Mouse (Mus musculus) E14TG2a.4 (cell line): ENCODE measurements at regions not wholly inside any gene's neighbourhood (a gene's known extent, or its start where the extent isn't known, plus 50 kb on each side); places are given as distances from the start of the nearest gene placed in this dataset.

Source experiments
- H3K27me3 ChIP-seq: 2 replicates; pipeline ENCODE4 v1.6.1; 2014; ENCODE audit warnings: low read length, control low read depth; ENCODE audit not compliant: insufficient read depth
- H3K36me3 ChIP-seq: 2 replicates; pipeline ENCODE4 v1.6.1; 2014; ENCODE audit warnings: low read length, control low read depth; ENCODE audit not compliant: insufficient read depth
- H3K4me1 ChIP-seq: replicated peaks from 2 replicates; pipeline ENCODE4 v1.6.1; 2014; ENCODE audit warnings: low read depth, low read length, control low read depth
- H3K4me3 ChIP-seq: replicated peaks from 2 replicates; pipeline ENCODE4 v1.5.1; 2014; ENCODE audit warnings: mild to moderate bottlenecking, low read length
- H3K9me3 ChIP-seq: 2 replicates; pipeline ENCODE4 v1.6.1; 2014; ENCODE audit warnings: low read length, control low read depth
- CTCF ChIP-seq: conservative IDR thresholded peaks from 2 replicates; pipeline ENCODE4 v1.5.1; 2014; ENCODE audit warnings: low read length
- NANOG ChIP-seq: IDR thresholded peaks from 2 replicates; pipeline ENCODE4 v1.6.1; 2014; ENCODE audit warnings: borderline replicate concordance, low read length, mixed read lengths
- POU5F1 ChIP-seq: IDR thresholded peaks from 2 replicates; pipeline ENCODE4 v1.6.1; 2014; ENCODE audit warnings: low read length, borderline replicate concordance

GRCm38 (mm10) chr1:181284301-181285197, 67.9 kb upstream of the Cnih3 start:
- peaks cover 16% of the 10 kb centered on the region for H3K9me3 ChIP-seq
- H3K4me3 ChIP-seq = no peak overlapping the region
- no peaks in the 10 kb centered on the region for H3K4me1 ChIP-seq
- peak; percentile 36 for TF ChIP-seq CTCF
- TF ChIP-seq NANOG = no peak
- H3K27me3 ChIP-seq = no peaks in the 10 kb centered on the region
- H3K36me3 ChIP-seq = no peaks in the 10 kb centered on the region

DNA sequence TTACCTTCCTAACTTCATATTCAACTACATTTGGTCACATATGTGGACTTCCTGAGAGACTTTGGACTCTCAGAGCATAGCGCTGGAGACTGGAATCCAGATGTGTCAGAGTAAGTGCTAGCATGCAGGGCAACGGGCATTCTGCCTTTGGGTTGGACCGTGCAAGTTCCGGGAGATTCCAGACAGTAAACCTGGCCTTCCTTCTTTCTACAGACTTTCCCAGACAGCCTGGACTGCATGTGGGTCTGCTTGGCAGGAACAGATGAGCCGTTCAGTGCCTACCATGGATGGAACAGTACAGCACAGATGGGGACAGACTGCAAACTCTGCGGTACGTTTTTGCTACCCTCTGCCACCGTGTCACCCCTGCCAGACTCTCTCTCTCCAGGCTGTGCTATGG, 66.8 kb upstream of the Cnih3 start:
- no peaks in the 10 kb centered on the region for H3K36me3 ChIP-seq
- H3K27me3 ChIP-seq = no peaks in the 10 kb centered on the region
- TF ChIP-seq NANOG (no peak), CTCF (no peak), POU5F1 (no peak)

GRCm38 (mm10) chr1:181286146-181286545, 66.3 kb upstream of the Cnih3 start:
- TF ChIP-seq CTCF (no peak), POU5F1 (no peak), NANOG (no peak)
- H3K27me3 ChIP-seq = no peaks in the 10 kb centered on the region
- peaks cover under 1% of the 10 kb centered on the region for H3K9me3 ChIP-seq
- no peaks in the 10 kb centered on the region for H3K36me3 ChIP-seq
- peaks cover 4% of the 10 kb centered on the region for H3K4me1 ChIP-seq
- no peak overlapping the region for H3K4me3 ChIP-seq

More for the DNA sequence above, 66.8 kb upstream of the Cnih3 start:
- H3K4me3 ChIP-seq = no peak overlapping the region
- no peaks in the 10 kb centered on the region for H3K4me1 ChIP-seq
- peaks cover 6% of the 10 kb centered on the region for H3K9me3 ChIP-seq

DNA sequence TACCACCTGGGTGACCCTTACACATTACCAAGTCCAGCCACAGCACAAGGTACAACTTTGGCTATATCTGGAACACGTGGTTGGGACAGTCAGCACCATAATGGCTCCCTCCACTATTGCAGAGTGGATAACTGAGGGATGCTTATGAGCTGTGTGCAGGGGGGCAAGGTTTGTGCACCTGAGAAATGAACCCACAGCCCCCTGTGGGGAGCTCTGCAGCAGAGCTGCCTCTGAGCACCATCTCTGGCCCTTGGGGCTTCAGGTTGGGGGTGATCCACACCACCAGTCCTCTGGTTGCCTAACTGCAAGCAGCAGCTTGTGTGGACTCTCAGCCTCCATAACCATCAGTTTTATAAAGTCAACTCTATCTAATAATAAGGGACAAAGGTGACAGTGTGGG, 65.3 kb upstream of the Cnih3 start:
- Histone ChIP-seq H3K4me1 (peaks cover 5% of the 10 kb centered on the region), H3K36me3 (no peaks in the 10 kb centered on the region), H3K9me3 (no peaks in the 10 kb centered on the region), H3K27me3 (no peaks in the 10 kb centered on the region), H3K4me3 (no peak overlapping the region)
- TF ChIP-seq POU5F1 = no peak
- no peak for TF ChIP-seq CTCF
- TF ChIP-seq NANOG = no peak

- no peak overlapping the region for H3K4me3 ChIP-seq
- H3K9me3 ChIP-seq = peaks cover 3% of the 10 kb centered on the region
- no peaks in the 10 kb centered on the region for H3K27me3 ChIP-seq
- no peaks in the 10 kb centered on the region for H3K36me3 ChIP-seq
- peaks cover 5% of the 10 kb centered on the region for H3K4me1 ChIP-seq
- TF ChIP-seq POU5F1 (no peak), CTCF (no peak), NANOG (no peak)
Observed at GRCm38 (mm10) chr1:181289385-181290035, 62.9 kb upstream of the Cnih3 start.

- peaks cover 5% of the 10 kb centered on the region for H3K9me3 ChIP-seq
- no peak overlapping the region for H3K4me3 ChIP-seq
- TF ChIP-seq CTCF = no peak
- no peak for TF ChIP-seq NANOG
- no peak; the same call in 1 of the 2 replicates for TF ChIP-seq POU5F1
- H3K36me3 ChIP-seq = no peaks in the 10 kb centered on the region
- 0 out of 2 replicates have a peak, but pooled peaks cover 1% of the 10 kb centered on the region for H3K27me3 ChIP-seq
- H3K4me1 ChIP-seq = peaks cover 5% of the 10 kb centered on the region
Observed at GRCm38 (mm10) chr1:181291202-181291601, 61.2 kb upstream of the Cnih3 start.

DNA sequence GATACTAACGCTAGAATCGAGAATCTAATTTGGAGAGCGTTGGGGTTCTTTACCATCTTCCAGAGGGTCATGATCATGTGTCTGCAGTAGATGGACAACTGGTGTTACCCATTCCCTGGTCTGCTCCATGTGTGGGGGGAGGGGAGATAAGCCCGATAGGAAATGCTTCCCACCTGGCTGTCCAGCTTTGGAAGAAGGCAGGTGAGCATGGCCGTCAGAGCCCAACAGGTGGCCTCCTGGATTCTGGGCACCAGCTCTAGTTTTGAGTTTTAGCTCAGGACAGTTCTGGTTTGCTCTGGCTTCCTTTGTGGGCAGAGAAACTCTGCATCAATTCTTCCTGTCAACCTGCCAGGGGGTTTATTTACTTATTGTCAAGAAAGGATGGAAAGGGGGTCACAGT, 60.5 kb upstream of the Cnih3 start:
- TF ChIP-seq NANOG (no peak), POU5F1 (no peak), CTCF (no peak)
- peaks cover 5% of the 10 kb centered on the region for H3K9me3 ChIP-seq
- H3K4me3 ChIP-seq = no peak overlapping the region
- H3K27me3 ChIP-seq = 0 out of 2 replicates have a peak, but pooled peaks cover 4% of the 10 kb centered on the region
- H3K4me1 ChIP-seq = peaks cover 5% of the 10 kb centered on the region
- H3K36me3 ChIP-seq = no peaks in the 10 kb centered on the region

DNA sequence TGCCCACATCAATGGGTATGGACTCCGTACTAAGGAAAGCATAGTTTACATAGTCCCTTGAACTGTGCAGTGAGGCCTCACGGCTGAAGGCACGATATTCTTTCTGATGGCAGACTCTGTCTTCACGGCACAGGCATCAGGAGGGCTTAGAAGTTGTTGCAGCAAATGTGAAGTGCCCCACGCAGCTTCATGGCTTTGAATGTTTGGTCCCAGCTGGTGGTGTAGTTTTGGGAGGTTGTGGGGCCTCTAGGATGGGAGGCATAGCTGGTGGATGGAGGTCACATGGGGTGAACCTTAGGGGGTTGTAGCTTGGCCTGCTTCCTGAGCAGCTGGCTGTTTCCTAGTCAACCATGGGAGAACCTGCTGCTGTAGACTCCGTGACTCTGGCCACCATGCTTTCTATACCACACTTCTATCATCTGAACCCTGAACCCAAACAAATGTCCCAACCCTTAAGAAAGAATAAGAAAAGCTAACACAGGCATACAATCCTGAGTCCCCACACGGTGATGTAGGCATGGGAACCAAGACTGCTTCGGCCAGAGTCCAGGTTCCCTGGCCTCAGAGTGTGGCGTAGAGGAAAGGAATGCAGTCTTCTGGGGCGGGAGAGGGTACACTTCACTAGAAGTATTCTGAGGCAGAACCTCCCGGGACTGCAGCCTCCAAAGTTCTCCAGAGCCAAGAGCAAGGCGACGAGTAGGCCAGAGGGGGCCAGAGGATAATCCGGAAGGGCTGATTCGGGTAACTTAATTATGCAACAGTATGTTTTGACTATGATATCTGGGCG, 59.2 kb upstream of the Cnih3 start:
- Histone ChIP-seq H3K9me3 (peaks cover 5% of the 10 kb centered on the region), H3K4me3 (no peak overlapping the region), H3K27me3 (0 out of 2 replicates have a peak, but pooled peaks cover 4% of the 10 kb centered on the region), H3K36me3 (no peaks in the 10 kb centered on the region), H3K4me1 (peaks cover 5% of the 10 kb centered on the region)
- no peak for TF ChIP-seq NANOG
